Mouse (Mus musculus) thymus, postnatal 0 days (tissue): ENCODE measurements around the gene Sgce. TPM values are rescaled to one million over a fixed set of nuclear protein-coding genes. Genes with fewer than 3 reads are reported as not detected.
"Not testable (repeated sequence)": the region's sequence is repeated elsewhere in the genome, so short reads cannot be mapped to it uniquely, and the experiment has no call there.

Source experiments
- DNase-seq: peaks from one replicate; pipeline ENCODE4 v3.0.0-alpha.2; 2015; ENCODE audit warnings: low spot score
- polyA plus RNA-seq: library from polyadenylated mRNA; unstranded; fragments of >200 nt; fragmentation: Nextera tagmentation; extraction: Ambion mirVana; gene quantifications from 2 replicates; pipeline ENCODE4 v1.2.1, GENCODE M21; 2015

Gene Sgce
- polyA plus RNA-seq, 1 experiment from 2014 or later, result 9.7 TPM

DNA sequence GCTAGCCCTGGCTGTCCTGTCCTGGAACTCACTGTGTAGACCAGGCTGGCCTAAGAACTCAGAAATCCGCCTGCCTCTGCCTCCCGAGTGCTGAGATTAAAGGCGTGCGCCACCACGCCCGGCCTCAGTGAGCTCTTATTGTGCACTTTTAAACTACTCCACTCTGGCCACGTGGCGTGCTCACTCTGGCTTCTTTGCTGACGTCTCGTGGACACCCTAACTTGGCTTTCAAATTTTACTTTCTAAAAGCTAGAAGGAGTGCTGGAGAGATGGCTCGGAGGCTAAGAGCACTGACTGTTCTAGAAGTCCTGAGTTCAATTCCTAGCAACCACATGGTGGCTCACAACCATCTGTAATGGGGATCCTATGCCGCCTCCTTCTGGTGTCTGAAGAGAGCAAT is 93.3 kb downstream of the Sgce start:
- DNase-seq, result not testable (repeated sequence)

DNA sequence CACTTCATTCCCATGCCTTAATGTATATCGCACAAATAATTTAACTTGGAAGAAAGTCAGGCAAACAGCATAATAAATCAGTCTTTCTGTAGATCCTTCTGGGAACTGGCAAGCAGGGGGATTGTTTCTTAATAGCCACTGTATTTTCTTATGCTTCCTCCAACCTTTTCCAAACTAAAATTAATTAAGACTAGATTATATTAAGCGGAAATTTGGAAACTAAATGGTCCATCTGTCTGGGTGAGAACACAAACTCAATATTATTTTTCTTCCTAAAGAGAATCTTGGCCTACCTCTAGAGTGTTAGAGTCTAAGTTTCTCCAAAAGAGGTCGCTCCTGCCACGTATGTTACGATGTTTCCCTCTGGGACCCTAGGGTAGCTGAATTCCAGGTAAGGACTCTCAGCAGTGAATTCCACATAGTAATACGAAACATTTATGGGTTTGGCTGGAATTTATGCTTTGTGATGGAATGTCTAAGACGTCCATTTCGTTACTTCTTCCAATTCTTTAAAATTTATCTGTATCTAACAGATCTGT is 94.3 kb downstream of the Sgce start:
- DNase-seq, result no peak

DNA sequence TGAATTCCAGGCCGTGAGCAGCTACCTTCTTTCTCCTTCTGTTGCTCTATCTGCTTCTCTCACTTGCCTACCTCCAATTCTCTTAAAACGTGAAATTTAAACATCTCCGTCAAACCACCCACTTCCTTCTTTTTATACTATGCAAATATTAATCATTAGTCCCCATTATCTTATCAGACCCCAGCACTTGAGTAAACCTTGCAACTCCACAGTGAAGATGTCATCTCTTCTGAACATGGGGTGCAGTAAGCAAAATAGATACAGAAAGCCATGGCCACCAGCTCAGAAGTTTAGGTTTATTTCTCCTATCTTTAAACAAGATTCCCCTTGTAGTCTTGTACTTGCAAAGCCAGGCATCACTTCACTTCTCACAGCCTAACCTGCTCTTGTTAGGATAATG is 99.7 kb downstream of the Sgce start:
- no peak for DNase-seq

DNA sequence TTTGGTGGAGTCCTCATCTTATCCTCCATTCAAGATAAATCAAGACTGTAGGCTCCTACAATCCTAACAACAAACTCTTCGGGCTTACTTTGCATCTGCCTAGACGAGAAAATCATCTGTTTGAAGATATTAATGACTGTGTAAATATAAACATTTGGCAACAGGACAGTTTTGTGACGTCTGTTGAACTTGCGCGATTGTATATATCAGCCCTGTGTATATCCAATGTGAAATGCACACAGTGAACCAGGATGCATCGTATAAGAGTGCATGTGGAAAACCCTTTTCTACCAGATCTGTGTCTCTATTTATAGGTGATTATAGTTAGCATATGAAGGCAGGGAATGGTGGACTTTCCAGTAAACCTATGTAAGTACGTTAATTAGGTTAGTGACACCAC is 104.9 kb downstream of the Sgce start:
- no peak for DNase-seq

DNA sequence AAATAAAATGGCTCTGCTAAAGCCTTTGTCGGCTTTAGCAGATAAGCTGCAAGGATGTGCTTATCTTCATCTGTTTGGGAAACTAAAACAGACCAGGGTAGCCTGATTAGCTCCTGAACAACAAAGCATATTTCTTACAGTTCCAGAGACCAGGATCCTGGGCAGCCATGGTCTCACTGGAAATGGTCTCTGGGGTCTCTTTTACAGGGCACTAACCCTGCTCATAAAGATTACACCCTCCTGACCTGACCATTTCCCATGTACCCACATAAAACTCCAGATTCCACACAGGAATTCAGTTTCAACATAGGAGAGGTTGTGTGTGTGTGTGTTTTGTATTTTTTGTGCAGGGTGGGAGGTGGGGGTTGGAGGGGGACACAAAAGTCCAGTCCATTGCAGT is 112.2 kb downstream of the Sgce start:
- DNase-seq, result no peak

DNA sequence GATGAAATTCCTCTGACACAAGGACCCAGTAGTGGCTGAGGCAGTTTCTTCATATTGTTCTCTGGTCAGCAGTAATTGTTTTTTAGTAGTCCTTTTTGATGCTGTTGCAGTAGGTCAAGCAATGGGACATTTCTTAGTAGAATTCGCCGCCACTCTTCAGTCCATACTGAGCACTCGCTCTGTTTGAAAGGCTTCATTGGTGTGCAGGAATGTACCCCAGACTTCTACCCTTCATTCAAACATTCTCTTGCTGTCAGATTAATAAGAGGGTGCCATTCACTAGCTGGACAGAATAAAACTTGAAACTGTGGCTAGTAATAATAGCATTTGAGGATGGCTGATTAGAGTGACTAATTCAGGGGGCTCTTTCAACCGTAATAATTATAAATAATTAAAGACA is 113.8 kb downstream of the Sgce start:
- DNase-seq, result no peak

DNA sequence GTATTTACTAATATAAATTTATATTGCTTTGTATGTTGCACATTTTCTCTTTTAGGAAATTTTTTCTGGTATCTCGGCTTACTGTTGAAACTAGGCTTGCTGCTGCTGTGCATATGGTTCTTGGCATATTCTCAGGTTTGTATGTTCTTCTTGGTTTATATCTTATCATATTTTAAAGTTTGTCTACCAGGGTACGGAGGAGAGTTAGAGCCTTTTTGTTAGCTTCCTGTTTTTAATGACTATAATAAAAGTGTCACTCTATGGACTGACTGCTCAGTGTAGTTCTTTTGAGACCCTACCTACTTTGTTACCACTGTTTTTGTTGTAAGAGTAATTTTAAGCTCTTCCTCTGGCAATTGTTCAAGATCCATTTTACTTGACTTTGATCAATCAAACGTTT is 115.5 kb downstream of the Sgce start:
- DNase-seq, result no peak

Other genes starting within 250 kb of the Sgce start
- 51.4 and 59.0 TPM in 2 replicates for gene Col1a2, start 242.4 kb downstream of the Sgce start, polyA plus RNA-seq
- 15.0 and 16.8 TPM in 2 replicates for gene Casd1, start 146.4 kb downstream of the Sgce start, polyA plus RNA-seq
- gene Peg10, start 99 bp upstream of the Sgce start, polyA plus RNA-seq, result 0.17 and 0.19 TPM in 2 replicates
- 0.76 and 0.91 TPM in 2 replicates for gene Ppp1r9a, start 155.7 kb upstream of the Sgce start, polyA plus RNA-seq